Mouse (Mus musculus) stomach, embryonic 14.5 days (tissue): ENCODE data around the gene Slc22a6. TPM values are rescaled to one million over a fixed set of nuclear protein-coding genes. Genes with fewer than 3 reads are reported as not detected.

ENCODE experiments used
- ATAC-seq: fragments of 200-750 bp; cut with Nextera tagmentation; 2 replicates; pipeline ENCODE4 v1.8.0; 2017; ENCODE audit warnings: low read depth, moderate TSS enrichment; ENCODE audit not compliant: insufficient number of reproducible peaks, insufficient read depth, low FRiP score
- H3K27ac ChIP-seq: fragments of 300-500 bp; sonication (generic); 2 replicates; pipeline ENCODE4 v1.5.1; 2014; ENCODE audit warnings: mild to moderate bottlenecking, low read length, moderate library complexity, mixed read lengths
- H3K27me3 ChIP-seq: fragments of 300-500 bp; sonication (generic); 2 replicates; pipeline ENCODE4 v1.6.1; 2014; ENCODE audit warnings: low read length, control low read depth, mixed read lengths; ENCODE audit not compliant: control insufficient read depth, insufficient read depth
- H3K36me3 ChIP-seq: fragments of 300-500 bp; sonication (generic); 2 replicates; pipeline ENCODE4 v1.6.1; 2014; ENCODE audit warnings: mild to moderate bottlenecking, control low read depth, low read length, moderate library complexity, mixed read lengths; ENCODE audit not compliant: control insufficient read depth, insufficient read depth
- H3K4me1 ChIP-seq: fragments of 300-500 bp; sonication (generic); 2 replicates; pipeline ENCODE4 v1.6.1; 2014; ENCODE audit warnings: low read length, control low read depth, mixed read lengths; ENCODE audit not compliant: control insufficient read depth, insufficient read depth
- H3K4me2 ChIP-seq: fragments of 300-500 bp; sonication (generic); replicated peaks from 2 replicates; pipeline ENCODE4 v1.6.1; 2014; ENCODE audit warnings: low read depth, low read length, control low read depth
- H3K4me3 ChIP-seq: fragments of 300-500 bp; sonication (generic); 2 replicates; pipeline ENCODE4 v1.5.1; 2014; ENCODE audit warnings: low read depth, low read length, control low read depth
- H3K9ac ChIP-seq: fragments of 300-500 bp; sonication (generic); replicated peaks from 2 replicates; pipeline ENCODE4 v1.6.1; 2014; ENCODE audit warnings: low read depth, mild to moderate bottlenecking, control low read depth, low read length, moderate library complexity, mixed read lengths
- H3K9me3 ChIP-seq: fragments of 300-500 bp; sonication (generic); 2 replicates; pipeline ENCODE4 v1.6.1; 2016; ENCODE audit warnings: low read depth, low read length, control low read depth; ENCODE audit not compliant: control insufficient read depth
- WGBS: fragments of 180-500 bp; shearing (Covaris S2); extraction: QIAGEN DNeasy Blood & Tissue Kit; methylation state at CpG from one replicate; pipeline ENCODE4 v1.1.7; 2014; 5-methylcytosine and 5-hydroxymethylcytosine counted together
- polyA plus RNA-seq: library from polyadenylated mRNA; unstranded; fragments of >200 nt; fragmentation: Nextera tagmentation; extraction: Ambion mirVana; gene quantifications from 2 replicates; pipeline ENCODE4 v1.2.1, GENCODE M21; 2014

Slc22a6 gene
- polyA plus RNA-seq, 1 experiment from 2014 or later: not detected

DNA sequence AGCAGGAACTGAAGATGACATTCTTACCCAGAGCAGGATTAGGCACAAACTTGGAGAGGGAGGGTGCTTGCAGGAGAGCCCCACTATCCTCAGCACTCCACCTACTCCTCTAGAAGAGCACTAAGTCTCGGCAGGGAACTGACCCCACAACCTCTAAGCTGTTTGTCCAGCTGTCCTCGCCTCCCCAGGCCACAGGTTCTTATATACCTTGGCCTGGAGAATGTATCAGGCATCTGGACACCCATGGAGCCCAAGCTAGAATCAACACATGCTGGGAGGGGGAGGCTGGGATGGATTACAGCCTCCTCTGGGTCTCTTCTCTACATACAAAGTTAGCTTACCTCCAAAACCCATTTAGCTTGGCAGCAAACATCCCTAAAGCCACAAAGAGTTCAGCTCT is 3.5 kb upstream of the Slc22a6 start:
- no peak for ATAC-seq
- H3K36me3 ChIP-seq: no peaks in the 10 kb centered on the region
- no peaks in the 10 kb centered on the region for H3K27me3 ChIP-seq
- no peak overlapping the region for H3K9ac ChIP-seq
- H3K4me3 ChIP-seq: no peak overlapping the region
- 38% methylated on average over 2 of the region's 2 CpGs for WGBS
- no peaks in the 10 kb centered on the region for H3K4me1 ChIP-seq
- H3K27ac ChIP-seq: no peak overlapping the region
- H3K4me2 ChIP-seq: no peak overlapping the region
- no peaks in the 10 kb centered on the region for H3K9me3 ChIP-seq

DNA sequence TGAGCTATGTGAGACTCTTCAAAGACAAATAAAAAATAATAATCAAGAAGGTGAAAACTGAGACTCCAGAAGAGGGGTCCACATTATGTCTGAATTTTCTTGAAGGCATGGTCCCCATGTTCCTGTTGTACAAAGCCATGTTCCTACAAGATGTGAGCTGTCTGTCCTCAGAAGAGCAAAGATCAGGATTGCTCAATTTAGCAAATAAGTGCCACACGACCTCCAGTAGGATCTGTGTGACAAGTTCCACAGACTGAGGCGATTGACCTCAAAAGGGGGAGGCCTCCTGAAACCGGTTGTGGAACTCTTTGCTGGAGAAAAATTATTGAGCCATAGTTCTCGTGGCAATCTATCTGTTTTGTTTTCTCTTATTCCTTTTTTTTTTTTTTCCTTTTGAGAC is 1.5 kb upstream of the Slc22a6 start:
- Histone ChIP-seq H3K36me3 (no peaks in the 10 kb centered on the region), H3K4me2 (no peak overlapping the region), H3K27ac (no peak overlapping the region), H3K4me1 (no peaks in the 10 kb centered on the region), H3K27me3 (no peaks in the 10 kb centered on the region), H3K9me3 (no peaks in the 10 kb centered on the region), H3K9ac (no peak overlapping the region), H3K4me3 (no peak overlapping the region)
- WGBS: 56% methylated on average over 4 of the region's 4 CpGs
- no peak for ATAC-seq

DNA sequence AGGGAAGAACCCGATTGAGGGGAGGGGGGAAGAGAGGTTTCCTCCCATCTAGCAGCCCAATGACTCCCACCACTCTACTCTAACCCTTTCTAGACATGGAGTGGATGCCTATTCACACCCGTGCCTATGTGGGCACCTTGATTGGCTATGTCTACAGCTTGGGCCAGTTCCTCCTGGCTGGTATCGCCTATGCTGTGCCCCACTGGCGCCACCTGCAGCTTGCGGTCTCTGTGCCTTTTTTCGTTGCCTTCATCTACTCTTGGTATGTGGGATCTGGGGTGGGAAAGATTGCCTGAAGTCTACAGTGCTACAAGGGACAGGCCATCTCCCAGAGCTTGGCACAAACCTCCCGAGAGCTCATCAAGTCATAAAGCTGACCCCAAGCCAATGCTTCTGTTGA is 3.3 kb downstream of the Slc22a6 start:
- Histone ChIP-seq H3K27ac (no peak overlapping the region), H3K27me3 (no peaks in the 10 kb centered on the region), H3K4me1 (no peaks in the 10 kb centered on the region), H3K9me3 (no peaks in the 10 kb centered on the region), H3K4me2 (no peak overlapping the region), H3K9ac (no peak overlapping the region), H3K36me3 (no peaks in the 10 kb centered on the region), H3K4me3 (no peak overlapping the region)
- ATAC-seq: no peak
- WGBS: 93% methylated on average over 7 of the region's 7 CpGs

DNA sequence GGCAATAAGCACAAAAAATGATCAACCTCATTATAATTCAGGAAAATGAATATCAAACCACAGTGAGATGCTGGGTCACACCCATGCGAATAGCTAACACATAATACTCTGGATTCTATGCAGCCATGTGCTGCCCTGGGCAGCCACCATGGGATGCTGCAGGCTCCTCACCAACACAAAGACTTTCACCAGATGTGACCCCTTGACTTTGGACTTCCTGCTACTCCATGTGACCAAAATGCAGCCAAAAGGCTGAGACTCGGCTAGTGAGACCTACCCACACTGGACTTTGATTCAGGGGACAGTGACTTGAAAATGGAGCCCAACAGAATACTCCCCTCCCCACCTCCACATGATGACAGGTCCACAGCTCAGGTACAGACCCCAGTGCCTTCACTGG is 12.4 kb downstream of the Slc22a6 start:
- H3K9me3 ChIP-seq: 0 out of 2 replicates have a peak, but pooled peaks cover 2% of the 10 kb centered on the region
- no peaks in the 10 kb centered on the region for H3K27me3 ChIP-seq
- WGBS: 67% methylated on average over 2 of the region's 2 CpGs
- no peak for ATAC-seq
- H3K4me3 ChIP-seq: no peak overlapping the region
- H3K36me3 ChIP-seq: no peaks in the 10 kb centered on the region
- no peak overlapping the region for H3K9ac ChIP-seq
- H3K4me1 ChIP-seq: no peaks in the 10 kb centered on the region
- no peak overlapping the region for H3K4me2 ChIP-seq
- no peak overlapping the region for H3K27ac ChIP-seq

DNA sequence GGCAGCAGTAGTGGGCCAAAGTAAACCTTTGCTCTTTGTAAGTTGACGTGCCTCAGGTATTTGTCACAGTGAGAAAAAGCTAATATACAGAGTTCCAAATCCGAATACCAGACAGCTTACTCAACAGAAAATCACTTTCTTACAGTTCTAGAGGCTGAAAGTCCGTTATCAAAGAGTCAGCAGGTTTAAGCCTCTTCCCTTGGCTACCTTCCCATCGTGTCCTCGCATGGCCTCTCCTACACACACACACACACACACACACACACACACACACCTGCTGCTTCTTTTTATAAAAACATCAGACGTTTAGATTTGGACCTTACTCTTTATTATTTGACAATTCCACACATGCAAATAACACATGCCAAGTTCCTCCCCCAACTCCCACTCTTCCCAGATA is 13.0 kb downstream of the Slc22a6 start:
- H3K4me1 ChIP-seq: no peaks in the 10 kb centered on the region
- H3K27me3 ChIP-seq: no peaks in the 10 kb centered on the region
- H3K4me2 ChIP-seq: no peak overlapping the region
- H3K9ac ChIP-seq: no peak overlapping the region
- H3K4me3 ChIP-seq: no peak overlapping the region
- no peaks in the 10 kb centered on the region for H3K36me3 ChIP-seq
- ATAC-seq: no peak
- 60% methylated on average over 6 of the region's 6 CpGs for WGBS
- 0 out of 2 replicates have a peak, but pooled peaks cover 2% of the 10 kb centered on the region for H3K9me3 ChIP-seq
- H3K27ac ChIP-seq: no peak overlapping the region

DNA sequence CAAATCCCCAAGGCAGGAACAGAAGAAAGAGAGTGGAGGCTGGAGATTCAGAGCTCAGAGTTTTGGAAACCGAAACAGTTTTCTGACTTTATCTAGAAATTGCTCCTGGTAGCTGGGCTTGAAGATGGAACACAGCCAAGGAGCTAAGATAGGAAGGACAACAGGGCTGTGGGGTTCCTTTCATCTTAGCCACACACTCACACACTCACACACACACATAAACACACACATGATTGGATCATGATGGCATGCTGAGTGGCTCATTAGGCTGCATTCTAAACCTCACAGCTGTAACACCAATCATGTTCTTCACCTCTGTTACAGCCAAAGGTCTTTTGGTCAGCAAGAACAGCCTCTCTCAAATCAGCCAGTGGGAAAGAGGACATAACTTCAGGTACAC is 14.2 kb downstream of the Slc22a6 start:
- no peak for ATAC-seq
- Histone ChIP-seq H3K9ac (no peak overlapping the region), H3K27me3 (no peaks in the 10 kb centered on the region), H3K4me1 (no peaks in the 10 kb centered on the region), H3K4me3 (no peak overlapping the region), H3K36me3 (no peaks in the 10 kb centered on the region), H3K9me3 (0 out of 2 replicates have a peak, but pooled peaks cover 2% of the 10 kb centered on the region), H3K27ac (no peak overlapping the region), H3K4me2 (no peak overlapping the region)
- WGBS: 83% methylated on average over 1 of the region's 1 CpGs

DNA sequence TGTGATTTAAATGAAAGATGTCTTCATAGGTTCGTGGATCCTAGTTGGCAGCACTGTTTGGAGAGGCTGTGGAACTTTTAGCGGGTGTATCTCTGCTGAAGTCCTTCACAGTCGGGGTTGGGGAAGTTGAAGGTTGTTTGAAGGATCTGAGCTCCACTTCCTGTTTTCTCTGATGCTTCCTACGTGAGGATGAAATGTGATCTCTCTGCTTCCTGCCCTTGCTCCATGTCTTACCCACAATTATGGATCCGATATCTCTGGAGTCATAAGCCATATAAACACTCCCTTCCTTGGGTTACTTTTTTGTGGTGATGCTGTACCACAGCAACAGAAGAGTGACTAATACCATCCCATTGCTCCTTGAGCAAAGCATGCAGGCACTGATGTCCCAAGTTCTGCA is 24.2 kb downstream of the Slc22a6 start:
- Histone ChIP-seq H3K27me3 (no peaks in the 10 kb centered on the region), H3K4me1 (no peaks in the 10 kb centered on the region), H3K4me3 (no peak overlapping the region), H3K9ac (no peak overlapping the region), H3K4me2 (no peak overlapping the region), H3K9me3 (no peaks in the 10 kb centered on the region), H3K36me3 (no peaks in the 10 kb centered on the region), H3K27ac (no peak overlapping the region)
- WGBS: 50% methylated on average over 5 of the region's 5 CpGs
- ATAC-seq: no peak

DNA sequence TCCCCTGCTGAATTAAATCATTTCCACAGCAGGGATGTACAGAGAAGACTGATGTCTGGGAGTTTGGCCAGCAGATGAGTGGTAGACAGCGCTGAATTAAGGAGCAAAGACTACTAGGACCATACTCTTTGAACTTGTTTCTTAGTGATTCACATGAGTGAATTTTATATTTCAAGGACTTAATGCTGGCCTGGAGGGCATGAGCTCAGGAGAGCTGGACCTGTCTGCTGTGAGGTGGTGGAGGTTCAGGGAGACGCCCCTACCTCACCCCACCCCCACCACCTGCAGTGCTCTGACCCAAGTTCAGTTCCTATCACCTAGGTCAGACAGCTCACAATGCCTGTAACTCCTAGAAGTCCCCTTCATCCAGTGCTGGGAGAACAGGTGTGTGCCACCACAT is 28.6 kb downstream of the Slc22a6 start:
- Histone ChIP-seq H3K4me1 (no peaks in the 10 kb centered on the region), H3K27me3 (no peaks in the 10 kb centered on the region), H3K27ac (no peak overlapping the region), H3K9ac (no peak overlapping the region), H3K4me2 (no peak overlapping the region), H3K9me3 (no peaks in the 10 kb centered on the region), H3K36me3 (no peaks in the 10 kb centered on the region), H3K4me3 (no peak overlapping the region)
- WGBS: 60% methylated on average over 2 of the region's 2 CpGs
- no peak for ATAC-seq

DNA sequence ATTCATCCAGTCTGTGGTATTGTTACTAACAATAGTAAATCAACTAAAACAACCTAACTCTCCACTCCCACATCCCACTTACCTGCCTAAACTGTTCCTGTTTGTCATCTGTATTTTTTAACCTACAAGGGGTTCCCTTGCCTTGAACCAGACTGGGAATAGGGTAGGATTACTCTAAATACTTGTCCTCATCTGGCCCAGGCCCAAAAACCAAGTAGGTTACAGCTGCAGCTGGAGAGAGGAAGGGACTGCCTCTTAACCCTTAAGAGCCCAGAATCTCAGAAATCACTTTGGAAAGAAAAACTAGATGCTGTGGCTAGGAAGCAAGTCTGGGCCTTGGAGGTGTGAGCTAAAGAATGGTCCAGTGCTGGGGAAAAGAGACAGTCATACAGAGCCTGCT is 38.0 kb downstream of the Slc22a6 start:
- H3K4me1 ChIP-seq: no peaks in the 10 kb centered on the region
- no peak overlapping the region for H3K4me3 ChIP-seq
- H3K9ac ChIP-seq: no peak overlapping the region
- no peak overlapping the region for H3K4me2 ChIP-seq
- no peaks in the 10 kb centered on the region for H3K9me3 ChIP-seq
- H3K27me3 ChIP-seq: no peaks in the 10 kb centered on the region
- ATAC-seq: no peak
- H3K36me3 ChIP-seq: no peaks in the 10 kb centered on the region
- no peak overlapping the region for H3K27ac ChIP-seq
